Mouse (Mus musculus) spleen, postnatal 14 days (tissue): ENCODE measurements around the gene Syngr4.
A peak's percentile ranks its signal among the peaks of the same experiment; 100 is the strongest.
"Not testable (repeated sequence)": the region's sequence is repeated elsewhere in the genome, so short reads cannot be mapped to it uniquely, and the experiment has no call there.

Source experiments
- DNase-seq, 2 experiments: peaks; one replicate each; pipeline ENCODE4 v3.0.0; 2021 to 2022; ENCODE audit warnings: low spot score in 2 of 2

Gene Syngr4

GRCm38 (mm10) chr7:45896517-45897257 is at the start of gene Syngr4, which contains the start of gene Tmem143:
Gene Syngr4 (minus strand): TSS chr7:45896714.
Gene Tmem143 (plus strand): TSS chr7:45896941.
- DNase-seq, result peak; percentile 91 to 93

- not testable (repeated sequence) for DNase-seq
Measured at GRCm38 (mm10) chr7:45943280-45943679, 46.8 kb upstream of the Syngr4 start.

- DNase-seq, result no peak
Measured at GRCm38 (mm10) chr7:45941986-45942385, 45.5 kb upstream of the Syngr4 start.

- no peak for DNase-seq
Measured at GRCm38 (mm10) chr7:45939836-45940235, 43.3 kb upstream of the Syngr4 start.

- DNase-seq, result peak in 1 of 2 experiments; percentile 62
Measured at GRCm38 (mm10) chr7:45935114-45935513, 38.6 kb upstream of the Syngr4 start.

GRCm38 (mm10) chr7:45933766-45934165 is 37.3 kb upstream of the Syngr4 start:
- not testable (repeated sequence) for DNase-seq

GRCm38 (mm10) chr7:45929688-45930087 is 33.2 kb upstream of the Syngr4 start:
- DNase-seq, result no peak

- no peak for DNase-seq
Measured at GRCm38 (mm10) chr7:45928626-45929295, 32.2 kb upstream of the Syngr4 start.

- DNase-seq, result no peak
Measured at GRCm38 (mm10) chr7:45924429-45924816, 27.9 kb upstream of the Syngr4 start.

GRCm38 (mm10) chr7:45923762-45924428 is 27.4 kb upstream of the Syngr4 start, which contains the start of gene Ccdc114:
Gene Ccdc114 (plus strand): TSS chr7:45924072.
- peak in 1 of 2 experiments; percentile 53 for DNase-seq

- DNase-seq, result peak; percentile 80 to 86
Measured at GRCm38 (mm10) chr7:45922928-45923761, 26.6 kb upstream of the Syngr4 start.

- no peak for DNase-seq
Measured at GRCm38 (mm10) chr7:45921950-45922600, 25.6 kb upstream of the Syngr4 start.

GRCm38 (mm10) chr7:45921242-45921621 is 24.7 kb upstream of the Syngr4 start, which contains the start of gene Emp3:
Gene Emp3 (minus strand): TSS chr7:45921404.
- peak in 1 of 2 experiments; percentile 49 for DNase-seq

- no peak for DNase-seq
Measured at GRCm38 (mm10) chr7:45920583-45921241, 24.2 kb upstream of the Syngr4 start.

- DNase-seq, result no peak
Measured at GRCm38 (mm10) chr7:45919761-45920160, 23.2 kb upstream of the Syngr4 start.

- peak in 1 of 2 experiments; percentile 47 for DNase-seq
Measured at GRCm38 (mm10) chr7:45919083-45919671, 22.7 kb upstream of the Syngr4 start.

- DNase-seq, result no peak
Measured at GRCm38 (mm10) chr7:45917926-45918325, 21.4 kb upstream of the Syngr4 start.

GRCm38 (mm10) chr7:45917004-45917704 is 20.6 kb upstream of the Syngr4 start:
- DNase-seq, result no peak
